27 mouse cellular contexts compared by ENCODE assay signal in the genomic region with DNA sequence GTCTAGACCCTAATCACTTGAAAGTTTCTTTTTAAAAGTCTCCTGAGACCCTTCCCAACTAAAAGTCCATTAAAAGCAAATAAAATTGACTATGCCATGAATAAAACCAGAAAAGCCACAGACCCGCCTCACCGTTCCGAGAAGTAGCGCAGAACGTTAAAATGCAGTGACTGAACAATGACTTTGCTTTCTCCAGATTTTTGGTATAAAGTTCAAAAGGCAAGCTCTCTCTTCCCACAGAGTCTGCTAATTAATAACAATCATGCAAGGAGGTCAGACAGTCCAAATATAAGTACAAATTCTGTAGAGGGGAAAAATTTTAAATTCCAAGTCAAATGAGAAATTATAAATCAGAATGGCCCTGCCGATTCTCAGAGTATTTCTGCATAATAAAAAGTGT.
"Had no signal": no experiment of that assay in that cellular context is flagged by ENCODE, and none has a peak within 500 bp of the region (broad histone marks: within the 10 kb centered on the region; RNA-seq: fewer than 3 reads in every experiment).

No protein-coding gene starts in this region.

- DNase-seq: heart, postnatal 10 days; heart, postnatal 14 days; heart, postnatal 36 days; heart, postnatal 4 days; kidney, adult 18-20 months; kidney, adult 8-10 months; kidney, postnatal 10 days; kidney, postnatal 14 days; kidney, postnatal 36 days; kidney, postnatal 4 days; layer of hippocampus, adult 9-11 months; layer of hippocampus, postnatal 36 days had no signal

- H3K27me3 ChIP-seq: heart, embryonic 12.5 days; heart, embryonic 13.5 days; heart, embryonic 15.5 days; hindbrain, embryonic 12.5 days; hindbrain, embryonic 13.5 days; hindbrain, embryonic 15.5 days; intestine, embryonic 15.5 days; kidney, embryonic 15.5 days had no signal

- H3K4me3 ChIP-seq: heart, embryonic 10.5 days; heart, embryonic 12.5 days; heart, embryonic 13.5 days; heart, embryonic 15.5 days; hindbrain, embryonic 10.5 days; hindbrain, embryonic 12.5 days; hindbrain, embryonic 13.5 days; hindbrain, embryonic 15.5 days; intestine, embryonic 15.5 days; kidney, embryonic 15.5 days; layer of hippocampus, adult 2 months; left cerebral cortex, adult 2 months had no signal

- H3K4me1 ChIP-seq: hindbrain, embryonic 15.5 days had no signal

- H3K36me3 ChIP-seq: heart, embryonic 10.5 days; heart, embryonic 12.5 days; heart, embryonic 13.5 days; heart, embryonic 15.5 days; hindbrain, embryonic 10.5 days; hindbrain, embryonic 12.5 days; hindbrain, embryonic 13.5 days; hindbrain, embryonic 15.5 days; intestine, embryonic 15.5 days; kidney, embryonic 15.5 days had no signal

- H3K27ac ChIP-seq: heart, embryonic 10.5 days; heart, embryonic 13.5 days; heart, embryonic 15.5 days; hindbrain, embryonic 10.5 days; hindbrain, embryonic 12.5 days; hindbrain, embryonic 13.5 days; hindbrain, embryonic 14.5 days; hindbrain, embryonic 15.5 days; hindbrain, postnatal 0 days; intestine, embryonic 15.5 days; kidney, embryonic 15.5 days; kidney, postnatal 0 days; layer of hippocampus, adult 2 months; left cerebral cortex, adult 2 months had no signal
